Mouse (Mus musculus) liver, embryonic 11.5 days (tissue): Measurements from ENCODE around the gene Vwa8. TPM values are rescaled to one million over a fixed set of nuclear protein-coding genes. Genes with fewer than 3 reads are reported as not detected.
"Not testable (repeated sequence)": the region's sequence is repeated elsewhere in the genome, so short reads cannot be mapped to it uniquely, and the experiment has no call there.

Source experiments
- ATAC-seq: fragments of 200-750 bp; cut with Nextera tagmentation; replicated peaks from 2 replicates; pipeline ENCODE4 v1.8.0; 2017; ENCODE audit warnings: moderate number of reproducible peaks, mild to moderate bottlenecking, moderate TSS enrichment, moderate library complexity; ENCODE audit not compliant: low FRiP score
- DNase-seq: peaks from one replicate; pipeline ENCODE4 v3.0.0-alpha.2; 2017; ENCODE audit warnings: low spot score
- H3K27ac ChIP-seq: fragments of 300-500 bp; sonication (generic); 2 replicates; pipeline ENCODE4 v1.5.1; 2014; ENCODE audit warnings: mild to moderate bottlenecking, low read depth, low read length, control low read depth
- H3K27me3 ChIP-seq: fragments of 300-500 bp; sonication (generic); replicated peaks from 2 replicates; pipeline ENCODE4 v1.6.1; 2014; ENCODE audit warnings: low read length, mixed read lengths; ENCODE audit not compliant: control insufficient read depth, insufficient read depth
- H3K36me3 ChIP-seq: fragments of 300-500 bp; sonication (generic); 2 replicates; pipeline ENCODE4 v1.6.1; 2014; ENCODE audit warnings: mild to moderate bottlenecking, low read length, moderate library complexity, mixed read lengths; ENCODE audit not compliant: control insufficient read depth, insufficient read depth
- H3K4me1 ChIP-seq: fragments of 300-500 bp; sonication (generic); replicated peaks from 2 replicates; pipeline ENCODE4 v1.6.1; 2014; ENCODE audit warnings: low read length, mixed read lengths; ENCODE audit not compliant: control insufficient read depth, insufficient read depth
- H3K4me2 ChIP-seq: fragments of 300-500 bp; sonication (generic); 2 replicates; pipeline ENCODE4 v1.6.1; 2014; ENCODE audit warnings: mild to moderate bottlenecking, control low read depth, moderate library complexity
- H3K4me3 ChIP-seq: fragments of 300-500 bp; sonication (generic); 2 replicates; pipeline ENCODE4 v1.5.1; 2014; ENCODE audit warnings: low read depth, low read length, control low read depth
- H3K9ac ChIP-seq: fragments of 300-500 bp; sonication (generic); 2 replicates; pipeline ENCODE4 v1.6.1; 2014; ENCODE audit warnings: low read depth, low read length, control low read depth
- H3K9me3 ChIP-seq: fragments of 300-500 bp; sonication (generic); 2 replicates; pipeline ENCODE4 v1.6.1; 2016; ENCODE audit warnings: low read length, inconsistent platforms, mixed read lengths; ENCODE audit not compliant: control insufficient read depth
- WGBS: fragments of 180-500 bp; shearing (Covaris S2); extraction: QIAGEN DNeasy Blood & Tissue Kit; methylation state at CpG from one replicate; pipeline ENCODE4 v1.1.7; 2014; 5-methylcytosine and 5-hydroxymethylcytosine counted together
- polyA plus RNA-seq: library from polyadenylated mRNA; unstranded; fragments of >200 nt; fragmentation: Nextera tagmentation; extraction: Ambion mirVana; gene quantifications from 2 replicates; pipeline ENCODE4 v1.2.1, GENCODE M21; 2014

The Vwa8 gene
- polyA plus RNA-seq, 1 experiment from 2014 or later, result 12.6 TPM

DNA sequence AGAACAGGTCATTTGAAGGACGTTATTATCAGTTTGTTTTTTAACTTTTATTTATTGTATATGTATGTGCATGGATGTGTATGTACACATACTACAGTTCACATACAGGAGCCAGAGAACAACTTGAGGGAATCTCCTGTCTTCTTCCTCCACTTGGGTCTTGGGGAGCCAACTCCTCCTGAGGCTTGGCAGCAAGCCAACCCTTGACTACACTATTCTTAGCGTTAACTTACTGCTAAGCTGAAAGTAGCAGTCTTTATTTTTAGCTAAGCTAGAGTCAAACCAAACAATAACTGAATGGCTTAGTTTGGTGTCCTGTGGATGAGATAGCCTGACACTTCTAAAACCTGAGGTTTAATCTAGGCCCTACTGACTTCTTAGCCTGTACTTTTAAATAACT is 135.4 kb downstream of the Vwa8 start:
- H3K27me3 ChIP-seq, result no peaks in the 10 kb centered on the region
- no peaks in the 10 kb centered on the region; the same call in 1 of the 2 replicates for H3K36me3 ChIP-seq
- H3K4me2 ChIP-seq, result no peak overlapping the region
- H3K27ac ChIP-seq, result no peak overlapping the region
- no peak for ATAC-seq
- H3K4me1 ChIP-seq, result no peaks in the 10 kb centered on the region
- H3K9ac ChIP-seq, result no peak overlapping the region
- H3K9me3 ChIP-seq, result no peaks in the 10 kb centered on the region
- no peak for DNase-seq
- H3K4me3 ChIP-seq, result no peak overlapping the region
- WGBS, result 71% methylated on average over 2 of the region's 2 CpGs

- Histone ChIP-seq H3K9ac (no peak overlapping the region), H3K36me3 (no peaks in the 10 kb centered on the region; the same call in 1 of the 2 replicates), H3K4me3 (no peak overlapping the region), H3K4me2 (no peak overlapping the region), H3K4me1 (no peaks in the 10 kb centered on the region), H3K27me3 (no peaks in the 10 kb centered on the region), H3K27ac (no peak overlapping the region), H3K9me3 (no peaks in the 10 kb centered on the region)
- DNase-seq (no peak), ATAC-seq (no peak)
- WGBS, result 91% methylated on average over 8 of the region's 8 CpGs
Observed at GRCm38 (mm10) chr14:78987543-78987942, 138.7 kb downstream of the Vwa8 start.

DNA sequence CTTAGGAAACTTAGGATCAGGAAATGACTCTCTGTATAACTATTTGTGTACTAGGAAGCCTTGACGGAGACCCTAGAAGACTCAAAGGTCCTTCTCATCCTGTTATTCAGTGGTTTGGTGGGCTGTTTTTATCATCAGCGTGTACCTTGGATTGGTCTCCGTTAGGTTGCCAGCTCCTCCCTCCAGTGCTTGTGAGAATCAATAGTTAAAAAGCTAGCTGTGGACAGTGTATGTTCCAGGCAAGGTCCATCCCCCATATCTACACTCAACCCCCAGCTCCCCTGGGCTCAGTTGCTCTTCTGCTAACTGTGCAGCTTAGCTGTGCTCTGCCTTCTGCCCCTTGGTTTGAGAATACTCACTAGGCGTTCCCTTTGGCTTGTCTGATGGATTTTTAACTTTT is 143.6 kb downstream of the Vwa8 start:
- WGBS, result 71% methylated on average over 4 of the region's 4 CpGs
- ATAC-seq, result no peak
- Histone ChIP-seq H3K36me3 (no peaks in the 10 kb centered on the region), H3K9ac (no peak overlapping the region), H3K27ac (no peak overlapping the region), H3K4me2 (no peak overlapping the region), H3K4me1 (no peaks in the 10 kb centered on the region), H3K4me3 (no peak overlapping the region), H3K9me3 (no peaks in the 10 kb centered on the region), H3K27me3 (no peaks in the 10 kb centered on the region)
- DNase-seq, result no peak

- H3K9ac ChIP-seq, result no peak overlapping the region
- no peaks in the 10 kb centered on the region for H3K4me1 ChIP-seq
- no peaks in the 10 kb centered on the region for H3K27me3 ChIP-seq
- no peaks in the 10 kb centered on the region for H3K9me3 ChIP-seq
- no peak overlapping the region for H3K4me3 ChIP-seq
- DNase-seq, result no peak
- ATAC-seq, result no peak
- H3K27ac ChIP-seq, result no peak overlapping the region
- H3K4me2 ChIP-seq, result no peak overlapping the region
- no peaks in the 10 kb centered on the region for H3K36me3 ChIP-seq
- 80% methylated on average over 4 of the region's 4 CpGs for WGBS
Observed at GRCm38 (mm10) chr14:78993515-78993914, 144.7 kb downstream of the Vwa8 start.

GRCm38 (mm10) chr14:78996359-78996758 is 147.5 kb downstream of the Vwa8 start:
- no peak overlapping the region for H3K27ac ChIP-seq
- 84% methylated on average over 2 of the region's 2 CpGs for WGBS
- no peak overlapping the region for H3K4me2 ChIP-seq
- H3K27me3 ChIP-seq, result no peaks in the 10 kb centered on the region
- no peaks in the 10 kb centered on the region for H3K4me1 ChIP-seq
- DNase-seq, result no peak
- no peaks in the 10 kb centered on the region for H3K36me3 ChIP-seq
- no peaks in the 10 kb centered on the region for H3K9me3 ChIP-seq
- no peak for ATAC-seq
- H3K4me3 ChIP-seq, result no peak overlapping the region
- no peak overlapping the region for H3K9ac ChIP-seq

- H3K4me1 ChIP-seq, result no peaks in the 10 kb centered on the region
- H3K27ac ChIP-seq, result no peak overlapping the region
- no peak overlapping the region for H3K4me2 ChIP-seq
- WGBS, result 48% methylated on average over 1 of the region's 1 CpGs
- H3K9me3 ChIP-seq, result no peaks in the 10 kb centered on the region
- no peak overlapping the region for H3K4me3 ChIP-seq
- ATAC-seq (no peak), DNase-seq (no peak)
- no peak overlapping the region for H3K9ac ChIP-seq
- no peaks in the 10 kb centered on the region for H3K27me3 ChIP-seq
- no peaks in the 10 kb centered on the region for H3K36me3 ChIP-seq
Observed at GRCm38 (mm10) chr14:79003576-79003975, 154.7 kb downstream of the Vwa8 start.

GRCm38 (mm10) chr14:79017710-79018109 is 168.9 kb downstream of the Vwa8 start:
- H3K27me3 ChIP-seq, H3K9me3 ChIP-seq, H3K27ac ChIP-seq, H3K4me2 ChIP-seq, H3K36me3 ChIP-seq, H3K9ac ChIP-seq, H3K4me3 ChIP-seq, ATAC-seq, DNase-seq, H3K4me1 ChIP-seq: not testable (repeated sequence)
- WGBS, result 77% methylated on average over 5 of the region's 5 CpGs

- Histone ChIP-seq H3K27ac (no peak overlapping the region), H3K9ac (no peak overlapping the region), H3K4me1 (no peaks in the 10 kb centered on the region), H3K9me3 (no peaks in the 10 kb centered on the region), H3K4me2 (no peak overlapping the region), H3K4me3 (no peak overlapping the region), H3K27me3 (no peaks in the 10 kb centered on the region), H3K36me3 (no peaks in the 10 kb centered on the region)
- 88% methylated on average over 4 of the region's 4 CpGs for WGBS
- DNase-seq (no peak), ATAC-seq (no peak)
Observed at GRCm38 (mm10) chr14:79018564-79018963, 169.7 kb downstream of the Vwa8 start.

DNA sequence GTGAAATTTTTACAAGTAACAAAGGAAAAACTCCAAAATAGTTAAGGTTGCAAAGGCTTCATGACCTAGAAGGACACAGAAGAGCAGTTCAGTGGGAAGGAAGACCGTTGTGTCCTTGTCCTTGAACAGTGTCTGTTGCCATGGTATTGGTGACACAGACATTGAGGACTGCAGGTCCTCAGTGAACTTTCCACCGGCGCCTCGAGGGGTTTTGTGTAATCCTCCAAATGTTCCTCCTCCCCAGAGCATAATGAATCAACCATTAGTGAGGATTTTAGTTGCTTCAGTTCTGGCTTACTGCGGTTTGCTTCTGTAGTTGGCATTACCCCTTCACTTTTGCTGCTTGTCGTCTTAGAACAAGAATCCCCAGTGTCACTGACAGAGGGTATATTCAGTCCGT is 172.9 kb downstream of the Vwa8 start:
- no peak for DNase-seq
- WGBS, result 75% methylated on average over 7 of the region's 7 CpGs

More for the DNA sequence above, 172.9 kb downstream of the Vwa8 start:
- no peak overlapping the region for H3K4me2 ChIP-seq
- H3K4me1 ChIP-seq, result no peaks in the 10 kb centered on the region
- no peaks in the 10 kb centered on the region for H3K36me3 ChIP-seq
- no peak overlapping the region for H3K9ac ChIP-seq
- H3K4me3 ChIP-seq, result no peak overlapping the region
- no peaks in the 10 kb centered on the region for H3K9me3 ChIP-seq
- no peak for ATAC-seq
- H3K27ac ChIP-seq, result no peak overlapping the region
- no peaks in the 10 kb centered on the region for H3K27me3 ChIP-seq
